Mouse (Mus musculus) stomach, embryonic 16.5 days (tissue): ENCODE measurements at regions not wholly inside any gene's neighbourhood (a gene's known extent, or its start where the extent isn't known, plus 50 kb on each side); places are given as distances from the start of the nearest gene placed in this dataset.

ENCODE experiments used
- ATAC-seq: fragments of 200-750 bp; cut with Nextera tagmentation; 2 replicates; pipeline ENCODE4 v1.8.0; 2017; ENCODE audit warnings: moderate number of reproducible peaks, moderate TSS enrichment; ENCODE audit not compliant: insufficient read depth, low FRiP score
- H3K27ac ChIP-seq: fragments of 300-500 bp; sonication (generic); 2 replicates; pipeline ENCODE4 v1.5.1; 2014; ENCODE audit warnings: low read length
- H3K27me3 ChIP-seq: fragments of 300-500 bp; sonication (generic); 2 replicates; pipeline ENCODE4 v1.6.1; 2014; ENCODE audit warnings: low read length, control low read depth, mixed read lengths; ENCODE audit not compliant: control insufficient read depth, insufficient read depth
- H3K36me3 ChIP-seq: fragments of 300-500 bp; sonication (generic); 2 replicates; pipeline ENCODE4 v1.6.1; 2014; ENCODE audit warnings: low read length; ENCODE audit not compliant: control insufficient read depth, insufficient read depth
- H3K4me1 ChIP-seq: fragments of 300-500 bp; sonication (generic); 2 replicates; pipeline ENCODE4 v1.6.1; 2014; ENCODE audit warnings: low read length, control low read depth, mixed read lengths; ENCODE audit not compliant: control insufficient read depth, insufficient read depth
- H3K4me2 ChIP-seq: fragments of 300-500 bp; sonication (generic); 2 replicates; pipeline ENCODE4 v1.6.1; 2014; ENCODE audit warnings: low read depth, low read length, mixed read lengths
- H3K4me3 ChIP-seq: fragments of 300-500 bp; sonication (generic); replicated peaks from 2 replicates; pipeline ENCODE4 v1.5.1; 2014; ENCODE audit warnings: mild to moderate bottlenecking, low read length
- H3K9ac ChIP-seq: fragments of 300-500 bp; sonication (generic); 2 replicates; pipeline ENCODE4 v1.6.1; 2014; ENCODE audit warnings: low read length
- H3K9me3 ChIP-seq: fragments of 300-500 bp; sonication (generic); replicated peaks from 2 replicates; pipeline ENCODE4 v1.6.1; 2016; ENCODE audit warnings: low read length, control low read depth; ENCODE audit not compliant: control insufficient read depth
- WGBS: fragments of 180-500 bp; shearing (Covaris S2); extraction: QIAGEN DNeasy Blood & Tissue Kit; methylation state at CpG from one replicate; pipeline ENCODE4 v1.1.7; 2014; 5-methylcytosine and 5-hydroxymethylcytosine counted together

GRCm38 (mm10) chr12:25676631-25677030 is 579.7 kb upstream of the Id2 start:
- Histone ChIP-seq H3K27me3 (no peaks in the 10 kb centered on the region), H3K27ac (no peak overlapping the region), H3K4me3 (no peak overlapping the region), H3K4me1 (no peaks in the 10 kb centered on the region), H3K9ac (no peak overlapping the region), H3K36me3 (no peaks in the 10 kb centered on the region), H3K4me2 (no peak overlapping the region), H3K9me3 (no peaks in the 10 kb centered on the region)
- ATAC-seq: no peak
- 85% methylated on average over 11 of the region's 11 CpGs for WGBS

GRCm38 (mm10) chr12:25668336-25668735 is 571.4 kb upstream of the Id2 start:
- no peak for ATAC-seq
- H3K36me3 ChIP-seq: no peaks in the 10 kb centered on the region
- H3K4me3 ChIP-seq: no peak overlapping the region
- H3K9me3 ChIP-seq: no peaks in the 10 kb centered on the region
- H3K9ac ChIP-seq: no peak overlapping the region
- H3K4me1 ChIP-seq: no peaks in the 10 kb centered on the region
- H3K4me2 ChIP-seq: no peak overlapping the region
- 63% methylated on average over 11 of the region's 11 CpGs for WGBS
- no peaks in the 10 kb centered on the region for H3K27me3 ChIP-seq
- no peak overlapping the region for H3K27ac ChIP-seq

GRCm38 (mm10) chr12:25654456-25654855 is 557.5 kb upstream of the Id2 start:
- WGBS: 90% methylated on average over 5 of the region's 5 CpGs
- H3K36me3 ChIP-seq: no peaks in the 10 kb centered on the region

GRCm38 (mm10) chr12:25650237-25650636 is 553.3 kb upstream of the Id2 start:
- H3K36me3 ChIP-seq: no peaks in the 10 kb centered on the region
- H3K27ac ChIP-seq: no peak overlapping the region
- no peak overlapping the region for H3K4me2 ChIP-seq
- ATAC-seq: no peak
- H3K9me3 ChIP-seq: no peaks in the 10 kb centered on the region
- no peak overlapping the region for H3K9ac ChIP-seq
- H3K4me1 ChIP-seq: no peaks in the 10 kb centered on the region
- H3K27me3 ChIP-seq: no peaks in the 10 kb centered on the region
- H3K4me3 ChIP-seq: no peak overlapping the region
- WGBS: 53% methylated on average over 3 of the region's 3 CpGs

More at GRCm38 (mm10) chr12:25654456-25654855, 557.5 kb upstream of the Id2 start:
- H3K27ac ChIP-seq: no peak overlapping the region
- H3K27me3 ChIP-seq: no peaks in the 10 kb centered on the region
- no peaks in the 10 kb centered on the region for H3K4me1 ChIP-seq
- H3K4me2 ChIP-seq: no peak overlapping the region
- no peak for ATAC-seq
- no peak overlapping the region for H3K9ac ChIP-seq
- H3K9me3 ChIP-seq: no peaks in the 10 kb centered on the region
- H3K4me3 ChIP-seq: no peak overlapping the region

GRCm38 (mm10) chr12:25628081-25628480 is 531.1 kb upstream of the Id2 start:
- H3K4me3 ChIP-seq: no peak overlapping the region
- no peaks in the 10 kb centered on the region for H3K36me3 ChIP-seq

GRCm38 (mm10) chr12:25625858-25626257 is 528.9 kb upstream of the Id2 start:
- H3K9ac ChIP-seq: no peak overlapping the region
- H3K4me1 ChIP-seq: no peaks in the 10 kb centered on the region
- no peaks in the 10 kb centered on the region for H3K9me3 ChIP-seq
- H3K4me3 ChIP-seq: no peak overlapping the region
- no peak for ATAC-seq
- no peaks in the 10 kb centered on the region for H3K36me3 ChIP-seq
- no peak overlapping the region for H3K4me2 ChIP-seq
- 68% methylated on average over 1 of the region's 1 CpGs for WGBS
- H3K27ac ChIP-seq: no peak overlapping the region
- no peaks in the 10 kb centered on the region for H3K27me3 ChIP-seq

More at GRCm38 (mm10) chr12:25628081-25628480, 531.1 kb upstream of the Id2 start:
- Histone ChIP-seq H3K4me2 (no peak overlapping the region), H3K4me1 (no peaks in the 10 kb centered on the region), H3K27ac (no peak overlapping the region), H3K9me3 (no peaks in the 10 kb centered on the region), H3K9ac (no peak overlapping the region), H3K27me3 (no peaks in the 10 kb centered on the region)
- ATAC-seq: no peak

GRCm38 (mm10) chr12:25623449-25623848 is 526.5 kb upstream of the Id2 start:
- no peaks in the 10 kb centered on the region for H3K27me3 ChIP-seq
- H3K4me3 ChIP-seq: no peak overlapping the region
- no peaks in the 10 kb centered on the region for H3K4me1 ChIP-seq
- ATAC-seq: no peak
- H3K27ac ChIP-seq: no peak overlapping the region
- H3K9ac ChIP-seq: no peak overlapping the region
- H3K36me3 ChIP-seq: no peaks in the 10 kb centered on the region
- WGBS: 90% methylated on average over 2 of the region's 2 CpGs
- no peaks in the 10 kb centered on the region for H3K9me3 ChIP-seq
- H3K4me2 ChIP-seq: no peak overlapping the region

GRCm38 (mm10) chr12:25621142-25621541 is 524.2 kb upstream of the Id2 start:
- no peak for ATAC-seq
- WGBS: 94% methylated on average over 2 of the region's 2 CpGs
- H3K4me3 ChIP-seq: no peak overlapping the region

GRCm38 (mm10) chr12:25617521-25617920 is 520.6 kb upstream of the Id2 start:
- H3K4me1 ChIP-seq: 0 out of 2 replicates have a peak, but pooled peaks cover 6% of the 10 kb centered on the region
- WGBS: 38% methylated on average over 5 of the region's 5 CpGs
- H3K9ac ChIP-seq: no peak overlapping the region
- ATAC-seq: no peak
- H3K27ac ChIP-seq: no peak overlapping the region
- no peak overlapping the region for H3K4me3 ChIP-seq
- no peaks in the 10 kb centered on the region for H3K36me3 ChIP-seq
- no peak overlapping the region for H3K4me2 ChIP-seq
- H3K9me3 ChIP-seq: no peaks in the 10 kb centered on the region
- H3K27me3 ChIP-seq: no peaks in the 10 kb centered on the region

More at GRCm38 (mm10) chr12:25621142-25621541, 524.2 kb upstream of the Id2 start:
- Histone ChIP-seq H3K4me1 (0 out of 2 replicates have a peak, but pooled peaks cover 6% of the 10 kb centered on the region), H3K27ac (no peak overlapping the region), H3K4me2 (no peak overlapping the region), H3K36me3 (no peaks in the 10 kb centered on the region), H3K9me3 (no peaks in the 10 kb centered on the region), H3K9ac (no peak overlapping the region), H3K27me3 (no peaks in the 10 kb centered on the region)

GRCm38 (mm10) chr12:25615377-25615776 is 518.4 kb upstream of the Id2 start:
- Histone ChIP-seq H3K4me3 (no peak overlapping the region), H3K27ac (no peak overlapping the region), H3K9ac (no peak overlapping the region), H3K36me3 (no peaks in the 10 kb centered on the region), H3K4me2 (no peak overlapping the region), H3K27me3 (no peaks in the 10 kb centered on the region), H3K4me1 (0 out of 2 replicates have a peak, but pooled peaks cover 6% of the 10 kb centered on the region), H3K9me3 (no peaks in the 10 kb centered on the region)
- ATAC-seq: no peak
- 68% methylated on average over 3 of the region's 3 CpGs for WGBS
